27 mouse cellular contexts compared by ENCODE assay signal in the genomic region with DNA sequence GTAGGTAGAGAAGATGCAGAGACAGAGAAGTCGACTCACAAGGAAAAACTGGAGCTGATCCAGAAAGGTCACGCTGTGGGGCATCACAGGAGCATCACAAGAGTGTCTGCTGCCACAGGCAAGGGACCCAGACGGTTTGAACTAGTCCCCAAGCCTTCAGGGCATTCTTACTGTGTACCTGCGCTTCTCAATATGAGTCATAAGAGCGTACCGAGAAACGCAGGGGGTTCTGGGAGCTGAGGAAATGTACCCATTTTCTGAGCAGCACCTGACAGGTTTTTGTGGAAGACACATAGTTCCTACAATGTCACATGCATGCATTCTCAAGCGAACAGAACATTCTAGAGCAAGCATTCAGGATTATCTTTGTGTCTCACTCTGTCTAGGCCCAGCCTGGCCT.
"Had no signal": no experiment of that assay in that cellular context is flagged by ENCODE, and none has a peak within 500 bp of the region (broad histone marks: within the 10 kb centered on the region; RNA-seq: fewer than 3 reads in every experiment).

No protein-coding gene starts in this region.

- DNase-seq: cerebellum, adult 9-10 months; cerebellum, adult 9-11 months; cerebellum, postnatal 10 days; cerebellum, postnatal 14 days; cerebellum, postnatal 25 days; cerebellum, postnatal 36 days; embryo, embryonic 11 days; forebrain, postnatal 0 days; gastrocnemius, adult 2 months; gastrocnemius, postnatal 10 days; gastrocnemius, postnatal 14 days; gastrocnemius, postnatal 25 days; gastrocnemius, postnatal 36 days; heart, adult 11 months; heart, adult 18-20 months; heart, adult 2 months had no signal

- H3K4me2 ChIP-seq: embryonic facial prominence, embryonic 12.5 days; embryonic facial prominence, embryonic 13.5 days; embryonic facial prominence, embryonic 15.5 days; forebrain, embryonic 12.5 days; forebrain, embryonic 13.5 days; forebrain, embryonic 15.5 days had no signal

- ATAC-seq: forebrain, embryonic 13.5 days; forebrain, embryonic 14.5 days; forebrain, embryonic 15.5 days; forebrain, embryonic 16.5 days; forebrain, postnatal 0 days had no signal

- H3K4me1 ChIP-seq: embryonic facial prominence, embryonic 10.5 days; embryonic facial prominence, embryonic 12.5 days; embryonic facial prominence, embryonic 13.5 days; embryonic facial prominence, embryonic 15.5 days; forebrain, embryonic 10.5 days; forebrain, embryonic 12.5 days; forebrain, embryonic 13.5 days; forebrain, embryonic 15.5 days had no signal

- H3K36me3 ChIP-seq: embryonic facial prominence, embryonic 10.5 days; embryonic facial prominence, embryonic 12.5 days; embryonic facial prominence, embryonic 13.5 days; embryonic facial prominence, embryonic 15.5 days; forebrain, embryonic 10.5 days; forebrain, embryonic 12.5 days; forebrain, embryonic 15.5 days had no signal

- H3K9ac ChIP-seq: embryonic facial prominence, embryonic 12.5 days; embryonic facial prominence, embryonic 13.5 days; embryonic facial prominence, embryonic 15.5 days; forebrain, embryonic 12.5 days; forebrain, embryonic 13.5 days; forebrain, embryonic 15.5 days; forebrain, postnatal 0 days had no signal

- H3K9me3 ChIP-seq: embryonic facial prominence, embryonic 10.5 days; embryonic facial prominence, embryonic 12.5 days; embryonic facial prominence, embryonic 13.5 days; embryonic facial prominence, embryonic 15.5 days; forebrain, embryonic 10.5 days; forebrain, embryonic 12.5 days; forebrain, embryonic 13.5 days; forebrain, embryonic 15.5 days had no signal

- H3K27ac ChIP-seq: embryonic facial prominence, embryonic 10.5 days; embryonic facial prominence, embryonic 12.5 days; embryonic facial prominence, embryonic 13.5 days; embryonic facial prominence, embryonic 15.5 days; forebrain, embryonic 10.5 days; forebrain, embryonic 12.5 days; forebrain, embryonic 13.5 days; forebrain, embryonic 15.5 days; gastrocnemius, adult 2 months; heart, adult 2 months had no signal

- H3K4me3 ChIP-seq: embryonic facial prominence, embryonic 10.5 days; embryonic facial prominence, embryonic 12.5 days; embryonic facial prominence, embryonic 13.5 days; embryonic facial prominence, embryonic 15.5 days; erythroblast, embryonic 14.5 days; forebrain, embryonic 10.5 days; forebrain, embryonic 12.5 days; forebrain, embryonic 13.5 days; forebrain, embryonic 15.5 days; gastrocnemius, adult 2 months; heart, adult 2 months had no signal

- H3K27me3 ChIP-seq: embryonic facial prominence, embryonic 12.5 days; embryonic facial prominence, embryonic 13.5 days; embryonic facial prominence, embryonic 15.5 days; forebrain, embryonic 12.5 days; forebrain, embryonic 13.5 days; forebrain, embryonic 15.5 days had no signal
